In the genomic region with DNA sequence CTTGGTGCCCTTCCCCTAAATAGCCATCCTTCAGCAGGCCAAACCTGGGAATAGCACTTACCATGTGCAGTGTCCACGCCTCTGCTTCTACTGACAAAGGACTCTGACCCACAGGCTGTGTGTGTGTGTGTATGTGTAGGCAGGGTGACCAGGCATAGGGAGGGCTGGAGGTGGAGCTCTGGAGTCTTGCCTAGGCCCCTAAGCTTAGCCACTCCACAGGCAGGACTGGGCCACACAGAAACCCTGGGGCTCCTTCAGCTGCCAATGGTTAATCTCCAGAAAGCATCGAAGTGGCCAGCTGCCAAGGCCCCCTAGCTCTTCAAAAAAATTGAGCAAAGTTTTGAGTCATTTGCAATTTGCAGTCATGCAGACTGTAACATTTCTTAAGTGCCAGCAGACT, we compare ENCODE assay signal across 8 mouse cellular contexts. TPM values are rescaled to one million over a fixed set of nuclear protein-coding genes. Genes with fewer than 3 reads are reported as not detected.
DNase-seq lines count a peak whose midpoint lies in the region; ATAC-seq lines count a peak whose summit lies in the region.

No protein-coding gene starts in this region.

- no peak overlapping the region for H3K4me3 ChIP-seq in heart, embryonic 15.5 days
- H3K4me3 ChIP-seq in brown adipose tissue, adult 24 weeks (ENCODE audit: insufficient read depth, low read depth, low read length) = no peak overlapping the region

- DNase-seq in heart, postnatal 4 days = no peak
- DNase-seq in kidney, adult 9 months = peak; percentile 79
- peak; percentile 29 to 72 for DNase-seq in lung, postnatal 4 days
- DNase-seq in cerebellum, postnatal 36 days = no peak
- DNase-seq in layer of hippocampus, postnatal 10 days (ENCODE audit: low spot score in 2 of 2) = no peak

- no peak overlapping the region for H3K27ac ChIP-seq in heart, embryonic 15.5 days
- 0 out of 2 replicates have a peak overlapping the region, but pooled peaks have one; percentile 14 for H3K27ac ChIP-seq in brown adipose tissue, adult 24 weeks (replicated peaks; ENCODE audit: low read depth, low read length)

- H3K27me3 ChIP-seq in heart, embryonic 15.5 days = no peaks in the 10 kb centered on the region

- no peaks in the 10 kb centered on the region for H3K9me3 ChIP-seq in heart, embryonic 15.5 days (replicated peaks)

- H3K9ac ChIP-seq in heart, embryonic 15.5 days = no peak overlapping the region

- H3K4me2 ChIP-seq in heart, embryonic 15.5 days = no peak overlapping the region

- WGBS in heart, embryonic 15.5 days = 47% methylated on average over 2 of the region's 2 CpGs

- no peaks in the 10 kb centered on the region for H3K36me3 ChIP-seq in heart, embryonic 15.5 days

- peak; percentile 63; the same call in 1 of the 2 replicates for ATAC-seq in heart, embryonic 15.5 days (replicated peaks; ENCODE audit: insufficient number of reproducible peaks, insufficient read depth, low FRiP score, low read depth)
- no peak for ATAC-seq in CD4-positive, CD25-positive, alpha-beta regulatory T cell, adult 4 months

- H3K4me1 ChIP-seq in heart, embryonic 15.5 days (replicated peaks) = peaks cover 10% of the 10 kb centered on the region
- peaks cover 19% of the 10 kb centered on the region for H3K4me1 ChIP-seq in brown adipose tissue, adult 24 weeks (ENCODE audit: control insufficient read depth, insufficient read depth, insufficient read length, low read length)

RNA-seq across cellular contexts. Expression of a gene that starts 5.5 kb away (rescaled TPM):
- 42.9 and 44.8 TPM in 2 replicates for polyA plus RNA-seq in heart, embryonic 15.5 days (2015; fragmentation: Nextera tagmentation; extraction: Ambion mirVana)
- total RNA-seq in heart, postnatal 4 days (2021) = 10 to 100 TPM; 15.3 to 17.3 TPM
- polyA plus RNA-seq in brown adipose tissue, adult 24 weeks (2012; ENCODE audit: insufficient read depth, insufficient read length, missing spikeins) = 532 and 638 TPM in 2 replicates
- polyA plus RNA-seq in CD4-positive, CD25-positive, alpha-beta regulatory T cell, adult 4 months (2017; shearing (Covaris generic)) = 10 to 100 TPM; 12.4 to 13.4 TPM
- total RNA-seq in layer of hippocampus, postnatal 10 days (2021) = 100 to 1,000 TPM; 132 to 150 TPM

RNA-seq across cellular contexts. Expression of a gene that starts 41.5 kb away (rescaled TPM):
- 32.7 and 50.9 TPM in 2 replicates for polyA plus RNA-seq in heart, embryonic 15.5 days (2015; fragmentation: Nextera tagmentation; extraction: Ambion mirVana)
- 10 to 100 TPM; 25.9 to 28.6 TPM for total RNA-seq in heart, postnatal 4 days (2021)
- 27.1 and 43.2 TPM in 2 replicates for polyA plus RNA-seq in brown adipose tissue, adult 24 weeks (2012; ENCODE audit: insufficient read depth, insufficient read length, missing spikeins)
- polyA plus RNA-seq in CD4-positive, CD25-positive, alpha-beta regulatory T cell, adult 4 months (2017; shearing (Covaris generic)) = 10 to 100 TPM; 62.4 to 88.4 TPM
- 10 to 100 TPM; 47.3 to 48.7 TPM for total RNA-seq in layer of hippocampus, postnatal 10 days (2021)

Comparison
In these comparisons a context has a peak if more than half of its experiments do, and no peak if none do; other contexts are left out.
1. DNase-seq: peak in kidney, adult 9 months (single experiment) and lung, postnatal 4 days (2 of 2); none in heart, postnatal 4 days (single experiment), cerebellum, postnatal 36 days (0 of 2) and layer of hippocampus, postnatal 10 days (0 of 2).
2. RNA of a gene that starts 5.5 kb away (polyA plus RNA-seq): 532 to 638 TPM in brown adipose tissue, adult 24 weeks; 42.9 to 44.8 TPM in heart, embryonic 15.5 days and 12.4 to 13.4 TPM in CD4-positive, CD25-positive, alpha-beta regulatory T cell, adult 4 months; every median in the first group is over 10 times any median in the second.